Mouse (Mus musculus) heart, postnatal 14 days (tissue): ENCODE measurements at regions not wholly inside any gene's neighbourhood (a gene's known extent, or its start where the extent isn't known, plus 50 kb on each side); places are given as distances from the start of the nearest gene placed in this dataset.

Source experiments
- DNase-seq, 2 experiments: peaks; one replicate each; pipeline ENCODE4 v3.0.0; 2021 to 2022
- intact Hi-C: fragments of 180-260 bp; cut with DNase I; formaldehyde crosslinking; loops from one replicate; pipeline ENCODE4 v1.15.1; 2025

DNA sequence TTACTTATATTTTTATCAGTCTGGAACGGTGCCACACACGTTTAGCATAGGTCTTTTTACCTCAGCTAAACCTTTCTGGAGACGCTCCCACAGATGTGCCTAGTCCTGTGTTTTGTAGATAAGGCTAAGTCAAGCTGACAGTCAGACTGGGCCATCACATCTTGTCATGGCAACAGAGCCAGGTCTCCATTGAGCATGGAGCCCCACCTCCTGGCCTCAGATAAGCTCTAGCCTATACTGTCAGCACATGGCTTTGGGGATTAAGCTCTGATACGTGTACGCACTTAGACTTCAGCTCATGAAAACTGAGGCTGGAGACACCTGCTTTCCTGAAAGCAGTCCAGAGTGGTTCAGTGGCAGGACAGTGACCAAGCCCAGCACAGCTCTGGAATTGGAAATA lies 392.4 kb upstream of the Kcnab2 start:
- intact Hi-C loops: no loop called here
- DNase-seq: no peak

DNA sequence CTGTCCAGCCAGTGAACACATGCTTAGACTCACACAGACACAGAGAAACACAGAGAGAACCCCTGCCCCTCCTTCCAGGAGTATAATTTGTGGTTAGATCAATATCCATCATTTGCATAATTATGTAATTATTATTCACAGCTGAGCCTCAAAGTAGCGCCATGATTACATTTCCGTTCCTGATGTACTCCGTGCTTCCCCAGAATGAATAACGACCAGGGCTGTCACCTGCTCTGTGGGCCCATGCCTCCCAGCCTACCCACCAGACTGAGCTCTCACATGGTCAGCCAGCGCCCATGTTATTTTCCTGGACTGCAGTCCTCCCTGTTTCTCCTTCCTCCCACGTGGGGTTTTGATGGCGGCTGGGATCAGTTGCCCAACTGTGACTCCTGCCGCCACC lies 388.2 kb upstream of the Kcnab2 start:
- no peak for DNase-seq
- intact Hi-C loops: no loop called here

DNA sequence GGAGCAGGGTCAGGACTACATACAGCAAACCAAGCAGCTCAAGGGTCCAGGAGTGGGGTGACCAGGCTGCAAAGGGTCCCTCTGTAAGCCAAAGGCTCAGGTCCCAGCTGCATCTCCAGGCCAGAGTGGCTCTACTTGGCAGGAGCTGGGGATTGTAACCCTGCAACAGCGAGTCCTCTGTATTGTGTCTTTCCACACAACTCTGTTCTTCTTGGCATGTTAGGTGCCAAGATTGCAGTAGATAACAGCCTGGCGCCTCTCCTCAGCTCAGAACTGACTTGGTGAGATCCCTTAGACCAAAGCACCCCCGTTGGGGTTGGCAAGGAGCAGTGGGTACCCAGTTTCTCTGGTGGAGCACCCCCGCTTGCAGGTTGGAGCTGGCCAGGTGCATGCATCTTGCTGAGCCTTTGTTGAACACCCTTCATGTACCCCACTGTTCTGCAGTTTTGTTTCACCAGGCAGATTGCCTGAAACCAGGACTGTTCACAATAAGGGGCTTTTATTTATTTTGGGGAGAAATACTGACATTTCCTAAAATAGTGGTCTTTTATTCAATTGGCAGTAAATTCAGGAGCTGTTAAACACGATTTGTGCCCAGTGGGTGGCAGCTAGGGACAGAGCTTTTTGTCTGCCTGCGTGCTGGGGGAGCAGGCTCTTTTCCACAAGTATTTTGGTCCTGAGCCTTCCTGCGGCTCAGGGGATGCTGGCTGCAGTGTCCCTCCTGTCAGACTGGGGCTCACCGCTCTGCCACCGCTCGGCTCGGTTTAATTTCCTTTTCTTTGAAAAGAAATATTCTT lies 385.3 kb upstream of the Kcnab2 start:
- intact Hi-C loops: no loop called here
- no peak for DNase-seq

DNA sequence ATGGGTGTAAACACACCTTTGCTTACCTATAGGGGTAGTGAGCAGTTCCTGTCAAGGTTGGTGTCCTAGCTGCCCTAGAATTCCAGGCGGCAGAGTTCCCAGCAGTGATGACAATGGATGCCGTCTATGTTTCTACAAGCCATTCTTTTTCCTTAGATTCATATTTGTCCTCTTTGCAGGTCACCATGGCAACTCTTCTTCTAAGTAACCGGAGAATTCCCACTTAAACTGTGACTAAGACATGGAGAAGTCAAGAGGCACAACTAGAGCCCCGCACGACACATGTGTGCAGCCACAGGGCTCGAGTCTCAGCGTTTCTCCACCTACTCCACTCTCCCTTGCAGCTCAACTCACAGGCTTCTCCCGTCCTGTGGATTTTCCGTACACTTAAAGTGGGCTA lies 381.5 kb upstream of the Kcnab2 start:
- intact Hi-C loops: no loop called here
- no peak for DNase-seq

DNA sequence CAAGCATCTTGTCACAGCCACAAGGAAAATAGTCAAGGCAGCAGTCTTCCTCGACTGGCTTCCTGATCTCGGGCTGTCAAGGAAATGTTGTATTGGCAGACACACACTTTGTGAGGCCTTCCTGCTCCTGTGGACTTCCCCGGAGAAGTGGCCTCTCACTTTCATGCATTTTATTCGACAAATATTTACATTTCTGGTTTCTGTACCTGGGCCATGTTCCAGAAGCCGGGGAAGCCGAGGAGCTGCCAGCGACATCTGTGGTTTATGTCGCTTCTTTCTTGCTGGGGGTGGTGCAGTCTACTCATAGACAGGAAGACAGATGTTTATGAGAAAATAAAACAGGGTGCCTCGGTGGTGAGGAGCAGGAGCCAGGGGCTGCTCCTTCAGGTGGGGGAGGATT lies 372.5 kb upstream of the Kcnab2 start:
- intact Hi-C loops: no loop called here
- no peak for DNase-seq

DNA sequence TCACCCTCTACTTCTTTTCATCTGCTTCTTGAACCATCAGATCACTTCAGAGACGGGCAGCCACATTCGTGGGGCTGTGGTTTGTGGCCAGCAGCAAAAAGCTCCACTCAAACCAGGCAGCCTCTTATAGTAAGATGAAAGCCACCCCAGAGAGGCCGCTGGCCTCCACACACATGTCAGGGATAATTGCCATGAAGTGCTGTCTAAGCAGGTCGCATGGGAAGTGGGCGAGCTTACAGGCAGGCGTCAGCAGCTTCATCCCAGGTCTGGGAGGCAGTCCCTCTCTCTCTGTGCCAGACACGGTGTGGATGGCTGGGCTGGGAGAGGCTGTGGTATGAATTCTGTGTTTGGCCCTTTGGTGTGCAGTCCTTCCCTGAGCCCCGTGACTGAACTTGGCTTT lies 358.4 kb upstream of the Kcnab2 start:
- intact Hi-C loops: no loop called here
- no peak for DNase-seq

DNA sequence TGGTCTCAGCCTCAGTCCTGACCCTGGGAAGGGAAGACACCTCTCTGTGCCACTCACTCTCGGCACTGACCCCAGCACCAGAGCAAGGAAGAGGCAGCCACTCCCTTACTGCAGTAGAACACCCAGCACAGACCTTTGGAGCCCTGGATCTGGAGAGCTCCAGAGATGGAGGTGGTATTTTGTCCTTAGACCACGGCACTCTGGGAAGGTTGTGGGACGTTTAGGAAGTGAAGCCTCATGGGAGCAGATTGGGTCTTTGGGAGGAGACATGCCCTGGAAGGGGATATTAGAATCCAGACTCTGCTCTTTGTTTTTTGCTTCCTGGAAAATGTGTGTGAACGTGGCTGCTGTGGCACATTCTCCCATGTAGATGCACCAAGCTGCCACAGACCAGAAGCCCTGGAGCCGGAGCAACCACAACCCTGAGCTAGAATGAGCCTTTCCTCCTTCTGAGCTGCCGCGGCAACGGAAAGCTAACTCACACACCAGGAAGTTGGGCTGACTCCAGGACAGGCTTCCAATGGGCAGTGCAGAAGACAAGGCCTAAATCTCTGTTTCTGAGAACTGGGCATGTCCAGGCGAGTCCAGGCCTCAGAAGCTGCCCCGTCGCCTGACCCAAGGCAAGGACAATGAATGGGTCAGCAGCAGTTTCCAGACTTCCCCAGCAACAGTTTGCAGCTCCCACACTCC lies 356.9 kb upstream of the Kcnab2 start:
- intact Hi-C loops: no loop called here
- no peak for DNase-seq

DNA sequence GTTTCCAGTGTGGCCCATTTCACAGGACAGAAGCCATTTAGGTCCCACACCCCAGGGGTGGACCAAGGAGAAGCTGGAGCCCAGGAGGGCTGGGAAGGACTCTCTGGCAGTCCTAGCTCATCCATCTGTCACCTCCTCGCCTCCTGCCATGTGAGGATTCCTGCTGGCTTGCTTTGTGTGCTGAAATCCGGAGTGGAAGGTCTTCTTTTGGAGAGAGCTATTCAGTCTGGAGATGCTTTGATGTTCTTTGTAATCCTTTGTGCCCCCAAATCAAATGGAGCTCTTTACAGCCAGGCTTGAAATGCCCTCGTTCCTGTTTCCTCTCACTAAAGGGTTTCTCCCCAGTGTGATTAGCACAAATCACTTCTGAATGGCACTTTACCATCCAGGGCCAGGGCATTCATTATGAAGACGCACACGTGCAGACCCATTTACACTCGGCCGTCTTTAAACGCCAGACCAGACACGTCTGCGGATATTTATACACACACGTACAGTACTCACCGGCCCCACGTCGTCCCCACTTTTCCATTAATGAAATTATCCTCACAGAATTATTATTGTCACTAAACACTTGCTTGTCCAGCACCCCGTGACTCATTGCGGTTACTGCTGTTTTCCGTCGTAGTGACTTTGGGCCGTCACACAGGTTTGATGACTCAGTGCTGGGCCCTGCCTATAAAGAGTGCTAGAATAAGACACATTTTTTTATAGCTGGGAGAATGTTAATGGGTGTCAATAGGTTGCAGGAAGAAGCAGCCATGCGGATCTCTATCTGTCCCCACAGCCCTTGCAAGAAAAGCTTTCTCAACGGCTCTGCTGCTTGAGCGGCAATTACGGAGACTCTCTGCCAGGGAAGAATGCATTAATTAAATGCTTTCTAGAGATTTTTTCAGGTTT lies 356.0 kb upstream of the Kcnab2 start:
- intact Hi-C loops: no loop called here
- no peak for DNase-seq

DNA sequence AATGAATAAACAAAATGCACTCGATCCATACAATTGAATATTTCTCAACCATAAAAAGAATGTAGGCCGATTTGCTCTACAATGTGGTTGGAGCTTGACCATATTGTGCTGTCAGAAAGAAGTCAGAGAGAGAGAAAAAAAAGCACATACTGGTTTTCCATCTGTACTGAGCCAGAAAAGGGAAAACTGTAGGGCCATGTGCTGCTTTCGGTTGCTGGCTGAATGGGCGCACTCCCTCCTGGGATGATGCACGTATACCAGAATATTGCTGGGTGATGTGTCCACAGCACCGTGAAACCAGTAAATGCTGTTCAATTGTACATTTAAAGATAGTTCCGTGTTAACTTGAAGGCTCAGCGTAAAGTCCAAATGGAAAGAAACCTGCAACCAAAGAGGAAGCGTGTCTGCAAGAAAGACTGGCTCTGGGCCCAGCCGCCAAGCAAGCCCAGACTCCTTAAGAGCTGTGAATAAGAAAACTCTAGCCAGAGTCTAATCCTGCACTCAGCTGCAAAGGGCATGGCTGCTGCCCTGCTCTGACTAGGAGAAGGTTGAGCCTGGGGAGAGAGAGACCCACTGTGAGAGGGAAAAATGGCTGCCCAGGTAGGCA lies 355.2 kb upstream of the Kcnab2 start:
- intact Hi-C loops: no loop called here
- no peak for DNase-seq

DNA sequence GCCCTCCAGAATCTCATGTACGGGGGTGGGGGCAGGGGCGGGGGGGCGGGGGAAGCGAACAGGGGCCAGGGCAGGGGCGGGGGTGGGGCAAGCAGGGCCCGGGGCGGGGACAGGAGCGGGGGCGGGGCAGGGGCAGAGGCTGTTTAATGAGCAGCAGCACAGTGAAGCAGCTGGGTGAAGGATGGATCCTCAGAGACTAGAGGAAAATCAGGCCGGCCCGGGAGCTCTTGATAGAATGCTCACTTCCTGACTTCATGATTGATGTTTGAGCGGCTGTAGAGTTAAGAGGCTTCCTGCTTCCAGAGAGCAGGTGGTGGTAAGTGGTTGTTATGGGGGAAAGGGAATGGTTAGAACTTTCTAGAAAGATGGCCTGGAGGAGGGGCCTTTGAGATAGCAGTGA lies 347.5 kb upstream of the Kcnab2 start:
- intact Hi-C loops: no loop called here
- DNase-seq: no peak

DNA sequence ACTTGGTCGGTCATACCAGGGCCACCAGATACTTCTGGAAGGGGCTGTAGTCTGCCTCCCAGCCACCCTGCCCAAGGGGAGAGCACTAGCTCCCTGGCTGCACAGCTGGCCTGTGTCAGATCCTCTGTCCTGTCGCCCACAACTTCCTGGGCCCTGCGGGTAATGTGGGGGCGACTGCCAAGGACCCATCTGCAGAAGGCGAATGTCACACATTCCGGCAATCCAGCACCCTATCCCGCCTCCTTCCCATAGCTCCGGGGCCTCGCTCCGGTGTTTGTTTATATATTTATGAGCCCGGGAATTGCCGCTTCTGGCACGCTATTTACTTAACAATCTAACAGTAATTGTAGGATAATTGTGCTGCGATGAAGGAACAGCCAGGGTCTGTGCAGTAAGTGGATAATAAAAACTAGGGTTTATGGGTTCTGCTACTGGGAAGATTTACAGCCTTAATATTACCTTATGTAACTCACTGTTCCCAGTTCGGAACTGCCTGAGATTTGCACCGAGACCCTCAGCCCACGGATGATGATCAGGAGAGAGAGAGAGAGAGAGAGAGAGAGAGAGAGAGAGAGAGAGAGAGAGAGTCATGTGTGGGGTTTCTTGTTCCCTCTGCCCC lies 338.6 kb upstream of the Kcnab2 start:
- intact Hi-C loops: no loop called here

DNA sequence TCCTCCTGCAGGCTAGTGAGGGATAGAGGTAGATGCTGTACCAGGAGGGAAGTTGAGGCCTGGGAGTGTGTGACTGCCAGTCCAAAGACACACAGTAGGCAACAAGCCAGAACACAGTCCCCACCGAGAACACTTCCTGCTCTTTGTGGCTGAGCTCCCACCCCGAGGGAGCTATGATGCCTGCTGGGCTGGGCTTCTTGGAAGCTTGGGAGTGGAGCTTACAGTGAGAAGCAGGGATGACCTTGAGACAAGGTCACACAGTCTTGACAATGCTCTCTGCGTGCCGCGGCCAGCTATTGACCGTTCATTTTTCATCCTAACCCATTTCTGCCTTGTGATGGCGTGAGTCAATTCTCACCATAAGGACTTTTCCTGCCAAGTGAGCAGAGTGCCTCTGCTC lies 328.9 kb upstream of the Kcnab2 start:
- intact Hi-C loops: no loop called here
- no peak for DNase-seq

More for the DNA sequence above, 338.6 kb upstream of the Kcnab2 start:
- no peak for DNase-seq

DNA sequence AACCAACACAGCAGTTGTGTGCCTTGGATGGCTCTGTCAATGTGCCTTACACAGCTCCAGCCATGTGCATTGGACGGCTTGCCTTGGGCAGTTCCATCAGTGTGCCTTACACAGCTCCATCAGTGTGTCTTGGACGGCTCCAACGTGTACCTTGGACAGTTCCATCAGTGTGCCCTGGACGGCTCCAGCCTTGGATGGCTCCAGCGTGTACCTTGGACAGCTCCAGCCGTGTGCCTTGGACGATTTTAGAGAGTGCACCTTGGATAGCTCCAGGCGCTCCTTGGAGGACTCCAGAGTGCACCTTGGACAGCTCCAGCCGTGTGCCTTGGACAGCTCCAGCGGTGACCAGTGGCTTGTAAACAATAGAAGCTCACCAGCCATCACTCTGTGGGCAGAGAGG lies 321.7 kb upstream of the Kcnab2 start:
- DNase-seq: peak; percentile 34 to 57

DNA sequence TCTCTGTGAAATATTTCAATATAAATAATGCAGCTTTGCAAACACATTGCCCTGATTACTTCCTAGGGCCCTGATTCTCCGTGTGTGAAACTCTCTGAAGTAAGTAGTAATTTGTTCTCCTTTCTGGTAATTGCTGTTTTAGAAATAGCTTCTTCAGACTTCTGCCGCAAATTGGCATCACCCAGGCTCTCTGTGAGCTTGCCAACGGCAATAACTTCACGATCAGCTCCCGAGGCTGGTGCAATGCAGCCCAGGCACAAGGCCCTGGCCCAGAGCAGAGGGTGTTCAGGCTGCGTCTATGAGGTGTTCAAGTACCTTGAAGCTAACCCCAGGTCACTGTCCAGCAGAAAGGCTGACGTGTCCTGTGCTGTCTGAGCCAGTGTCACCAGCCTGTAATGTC lies 310.8 kb upstream of the Kcnab2 start:
- no peak for DNase-seq
- intact Hi-C loops: no loop called here

More for the DNA sequence above, 321.7 kb upstream of the Kcnab2 start:
- intact Hi-C loops: no loop called here

DNA sequence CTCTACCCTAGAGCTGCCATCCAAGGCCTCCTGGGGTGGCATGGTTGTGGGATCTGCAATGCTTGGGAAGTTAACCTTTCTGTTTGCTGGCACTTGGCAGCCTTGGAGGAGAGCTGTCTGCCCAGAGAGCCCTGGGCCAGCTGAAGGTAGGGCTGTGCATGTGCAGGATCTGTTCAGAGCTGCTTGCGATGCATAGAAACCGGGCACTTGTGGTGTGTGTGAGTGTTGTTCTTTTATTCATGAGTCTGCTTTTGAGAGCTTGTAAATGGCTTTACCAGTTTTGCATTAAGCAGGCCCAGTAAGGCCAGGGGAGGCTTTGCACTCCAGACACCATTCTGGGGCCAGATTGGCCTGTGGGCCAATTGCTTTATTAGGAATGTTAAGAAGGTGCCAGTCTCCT lies 307.3 kb upstream of the Kcnab2 start:
- DNase-seq: no peak
- intact Hi-C loops: no loop called here

DNA sequence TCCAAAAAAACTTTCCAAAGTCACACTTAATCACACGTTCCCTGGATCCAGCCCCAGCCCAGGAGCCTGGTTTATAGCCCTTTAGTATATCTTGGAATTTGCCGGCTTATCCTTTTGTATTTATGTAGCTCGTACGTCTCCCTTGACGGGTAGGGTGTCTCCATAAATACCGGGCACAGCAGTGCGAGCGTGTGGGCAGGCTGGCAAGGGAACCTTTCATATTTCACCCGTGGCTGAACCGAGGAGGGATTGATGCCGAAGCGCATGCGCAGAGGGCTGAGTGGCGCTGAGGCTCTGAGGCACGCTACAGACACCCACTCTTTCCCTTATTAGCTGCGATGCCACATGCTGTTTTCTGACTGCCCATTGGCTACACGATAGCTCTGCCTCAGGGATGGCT lies 301.9 kb upstream of the Kcnab2 start:
- DNase-seq: no peak
- intact Hi-C loops: no loop called here

DNA sequence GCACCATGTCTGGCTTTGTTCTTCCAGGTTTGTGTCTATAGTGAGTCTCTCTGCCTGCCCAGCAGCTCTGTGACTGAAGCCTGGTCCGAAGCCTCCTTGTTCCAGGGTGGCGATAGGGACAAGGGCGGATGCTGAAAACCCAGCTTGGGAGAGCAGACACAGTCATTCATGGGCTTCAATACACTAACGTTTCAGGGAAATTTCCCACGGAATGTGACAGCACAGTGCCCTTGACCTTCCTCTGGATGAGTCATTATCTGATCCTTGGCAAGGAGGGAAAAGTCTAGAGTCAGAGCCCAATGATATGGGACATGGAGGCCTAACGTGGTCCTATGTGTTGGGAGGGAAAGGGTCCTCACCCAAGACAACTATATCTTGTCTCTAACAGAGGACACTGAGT lies 298.1 kb upstream of the Kcnab2 start:
- intact Hi-C loops: no loop called here
- no peak for DNase-seq

DNA sequence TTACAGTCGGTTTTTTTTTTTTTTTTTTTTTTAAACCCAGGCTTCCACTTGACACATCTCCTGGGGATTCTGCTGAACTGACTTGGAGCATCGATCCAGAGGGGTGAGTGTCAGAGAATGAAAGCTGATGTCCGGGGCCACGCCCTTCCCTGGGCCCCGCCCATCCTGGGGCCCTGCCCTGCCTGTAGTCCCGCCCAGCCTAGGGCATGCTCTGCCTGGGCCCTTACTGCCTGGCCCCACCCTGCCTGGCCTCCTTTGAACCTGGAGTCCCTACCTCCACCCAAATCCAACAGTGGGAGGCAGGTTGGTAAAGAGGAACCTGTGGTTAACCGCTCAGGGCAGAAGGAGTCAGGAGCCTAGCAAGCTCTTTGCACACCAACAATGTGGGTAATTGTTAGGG lies 293.7 kb upstream of the Kcnab2 start:
- intact Hi-C loops: no loop called here
- DNase-seq: no peak

DNA sequence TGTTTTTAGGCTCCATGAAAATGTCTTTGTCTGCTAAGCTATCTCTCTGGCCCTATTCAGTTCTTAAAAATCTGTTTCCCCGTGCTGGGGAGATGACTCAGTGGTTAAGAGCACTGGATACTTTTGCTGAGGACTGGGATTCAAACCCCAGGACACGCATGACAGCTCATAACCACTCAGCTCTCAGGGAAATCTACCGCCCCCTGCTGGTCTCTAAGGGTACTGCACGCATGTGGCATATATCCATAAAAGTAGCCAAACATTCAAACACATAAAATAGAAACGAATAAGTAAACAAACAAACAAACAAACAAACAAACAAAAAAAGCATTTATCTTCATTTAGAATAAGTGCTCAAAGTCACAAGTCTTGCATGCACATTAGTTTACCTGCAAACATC lies 289.7 kb upstream of the Kcnab2 start:
- intact Hi-C loops: no loop called here
- no peak for DNase-seq

DNA sequence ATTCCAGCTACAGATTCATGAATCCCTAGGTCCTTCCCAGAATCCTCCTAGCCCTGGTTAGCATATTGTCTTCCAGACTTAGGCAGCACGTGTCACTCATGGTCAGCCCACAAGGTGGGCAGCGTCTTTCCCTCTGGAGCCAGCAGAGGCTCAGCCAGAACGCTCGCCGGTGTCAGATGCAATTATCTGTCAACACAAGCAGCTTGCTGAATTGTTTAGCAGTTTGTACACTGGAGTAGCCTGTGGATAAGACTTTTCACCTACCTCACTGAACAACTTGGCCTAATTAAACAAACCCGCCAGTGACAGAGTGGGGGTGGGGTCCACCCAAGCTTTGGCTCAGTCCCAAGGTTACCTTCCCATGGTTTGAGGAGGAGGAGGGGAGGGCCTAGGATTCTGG lies 285.4 kb upstream of the Kcnab2 start:
- intact Hi-C loops: no loop called here
- DNase-seq: no peak

DNA sequence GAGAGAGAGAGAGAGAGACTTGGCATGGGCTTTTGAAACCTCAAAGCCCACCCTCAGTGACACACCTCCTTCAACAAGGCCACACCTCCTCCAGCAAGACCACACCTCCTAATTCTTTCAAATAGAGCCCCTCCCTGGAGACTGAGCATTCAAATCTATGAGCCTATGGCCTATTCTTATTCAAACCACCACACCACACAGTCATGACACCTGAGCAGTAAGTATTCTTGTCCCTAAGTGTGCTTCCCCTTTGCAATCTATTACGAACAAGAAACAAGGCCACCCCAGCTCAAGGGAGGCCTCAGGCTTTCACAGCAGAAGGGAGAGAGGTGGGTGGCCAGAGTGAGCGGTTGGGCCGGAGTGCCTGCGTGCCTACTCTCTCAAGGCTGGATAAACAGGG lies 284.9 kb upstream of the Kcnab2 start:
- intact Hi-C loops: no loop called here
- DNase-seq: no peak
